Mouse (Mus musculus): ENCODE results near the gene Sst. TPM values are rescaled to one million over a fixed set of nuclear protein-coding genes. Genes with fewer than 3 reads are reported as not detected.
A peak's percentile ranks its signal among the peaks of the same experiment; 100 is the strongest.

Gene Sst
- polyA plus RNA-seq, 1 experiment from 2014 or later: 6.4 TPM

- Histone ChIP-seq H3K27me3 (replicated peaks; ENCODE audit: control insufficient read depth, insufficient read depth, low read length) (no peaks in the 10 kb centered on the region), H3K4me3 (ENCODE audit: low read depth, low read length) (peak overlapping the region; percentile 16), H3K4me2 (ENCODE audit: low read length) (peak overlapping the region; percentile 49), H3K9me3 (ENCODE audit: control insufficient read depth, low read length) (no peaks in the 10 kb centered on the region), H3K27ac (ENCODE audit: low read depth) (0 out of 2 replicates have a peak overlapping the region, but pooled peaks have one; percentile 7), H3K4me1 (replicated peaks; ENCODE audit: control insufficient read depth, insufficient read depth, low read length) (peaks cover 5% of the 10 kb centered on the region; the same call in 1 of the 2 replicates), H3K9ac (ENCODE audit: low read length) (no peak overlapping the region), H3K36me3 (ENCODE audit: control insufficient read depth, insufficient read depth, low read length) (no peaks in the 10 kb centered on the region)
- DNase-seq (ENCODE audit: low spot score) (peak; percentile 83), ATAC-seq (replicated peaks; ENCODE audit: low FRiP score, low TSS enrichment, low read depth) (peak; percentile 79; the same call in 1 of the 2 replicates)
- 6% methylated on average over 15 of the region's 15 CpGs for WGBS
Measured at GRCm38 (mm10) chr16:23897984-23898586, 7.3 kb upstream of the Sst start.

DNA sequence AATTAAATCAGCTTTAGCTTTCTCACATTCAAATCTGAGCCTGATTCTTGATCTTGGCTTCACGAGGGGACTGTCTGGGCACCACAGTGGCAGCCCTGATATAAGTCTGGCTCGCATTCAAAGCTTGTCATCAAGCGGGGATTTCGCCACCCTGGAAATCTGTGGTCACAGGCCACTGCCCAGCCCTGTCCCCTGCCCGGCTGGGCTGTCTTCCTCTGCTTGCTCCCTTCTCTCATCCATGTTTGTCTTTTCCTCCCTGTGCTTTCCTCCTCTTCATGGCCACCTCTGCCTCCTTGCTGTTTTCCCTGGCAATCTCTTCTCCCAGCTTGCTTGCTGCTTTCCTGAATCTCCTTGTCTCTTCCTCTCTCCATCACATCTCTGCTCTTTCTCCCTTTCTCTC, 6.7 kb upstream of the Sst start:
- no peaks in the 10 kb centered on the region for H3K9me3 ChIP-seq (ENCODE audit: control insufficient read depth, low read length)
- no peaks in the 10 kb centered on the region for H3K27me3 ChIP-seq (replicated peaks; ENCODE audit: control insufficient read depth, insufficient read depth, low read length)
- H3K36me3 ChIP-seq (ENCODE audit: control insufficient read depth, insufficient read depth, low read length): no peaks in the 10 kb centered on the region
- 0 out of 2 replicates have a peak overlapping the region, but pooled peaks have one; percentile 7 for H3K27ac ChIP-seq (ENCODE audit: low read depth)
- peak overlapping the region; percentile 49; the same call in 1 of the 2 replicates for H3K4me2 ChIP-seq (ENCODE audit: low read length)
- DNase-seq (ENCODE audit: low spot score) (no peak), ATAC-seq (replicated peaks; ENCODE audit: low FRiP score, low TSS enrichment, low read depth) (no peak)
- H3K4me3 ChIP-seq (ENCODE audit: low read depth, low read length): no peak overlapping the region; the same call in 1 of the 2 replicates
- H3K4me1 ChIP-seq (replicated peaks; ENCODE audit: control insufficient read depth, insufficient read depth, low read length): peaks cover 5% of the 10 kb centered on the region; the same call in 1 of the 2 replicates
- 79% methylated on average over 5 of the region's 5 CpGs for WGBS
- H3K9ac ChIP-seq (ENCODE audit: low read length): no peak overlapping the region

GRCm38 (mm10) chr16:23895135-23895534, 4.4 kb upstream of the Sst start:
- no peak overlapping the region for H3K27ac ChIP-seq (ENCODE audit: low read depth)
- no peak for DNase-seq (ENCODE audit: low spot score)
- H3K4me1 ChIP-seq (replicated peaks; ENCODE audit: control insufficient read depth, insufficient read depth, low read length): peaks cover 5% of the 10 kb centered on the region; the same call in 1 of the 2 replicates
- WGBS: 86% methylated on average over 3 of the region's 3 CpGs
- ATAC-seq (replicated peaks; ENCODE audit: low FRiP score, low TSS enrichment, low read depth): no peak
- no peak overlapping the region for H3K4me3 ChIP-seq (ENCODE audit: low read depth, low read length)
- H3K9ac ChIP-seq (ENCODE audit: low read length): no peak overlapping the region
- no peak overlapping the region for H3K4me2 ChIP-seq (ENCODE audit: low read length)
- peaks cover 14% of the 10 kb centered on the region for H3K27me3 ChIP-seq (replicated peaks; ENCODE audit: control insufficient read depth, insufficient read depth, low read length)
- H3K9me3 ChIP-seq (ENCODE audit: control insufficient read depth, low read length): no peaks in the 10 kb centered on the region
- no peaks in the 10 kb centered on the region for H3K36me3 ChIP-seq (ENCODE audit: control insufficient read depth, insufficient read depth, low read length)

DNA sequence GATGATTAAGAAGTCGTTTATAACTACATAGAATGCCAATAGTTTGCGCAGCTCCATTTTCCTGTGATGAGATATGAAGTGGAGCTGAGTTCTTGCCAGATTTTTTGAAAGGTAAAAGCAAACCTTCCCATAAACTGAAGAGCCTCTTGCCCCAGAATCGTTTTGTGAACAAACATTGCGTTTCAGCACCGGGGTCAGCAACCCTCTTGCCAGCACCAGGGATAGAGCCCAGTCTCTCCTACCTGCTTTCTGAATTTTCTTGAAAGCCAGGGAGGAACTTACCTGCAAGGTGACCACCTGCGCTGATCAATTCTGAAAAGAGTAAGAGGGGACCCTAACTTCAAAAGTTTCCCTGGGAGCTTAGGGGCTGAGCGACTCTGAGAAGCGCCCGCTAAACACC, 607 bp downstream of the Sst start:
- whole genome bisulfite sequencing: 9% methylated on average over 9 of the region's 9 CpGs
- ATAC-seq (replicated peaks; ENCODE audit: low FRiP score, low TSS enrichment, low read depth) (no peak), DNase-seq (ENCODE audit: low spot score) (peak; percentile 78)
- Histone ChIP-seq H3K27me3 (replicated peaks; ENCODE audit: control insufficient read depth, insufficient read depth, low read length) (peaks cover 20% of the 10 kb centered on the region), H3K4me3 (ENCODE audit: low read depth, low read length) (no peak overlapping the region), H3K27ac (ENCODE audit: low read depth) (no peak overlapping the region), H3K9ac (ENCODE audit: low read length) (no peak overlapping the region), H3K36me3 (ENCODE audit: control insufficient read depth, insufficient read depth, low read length) (no peaks in the 10 kb centered on the region), H3K4me1 (replicated peaks; ENCODE audit: control insufficient read depth, insufficient read depth, low read length) (no peaks in the 10 kb centered on the region), H3K9me3 (ENCODE audit: control insufficient read depth, low read length) (no peaks in the 10 kb centered on the region), H3K4me2 (ENCODE audit: low read length) (no peak overlapping the region)

DNA sequence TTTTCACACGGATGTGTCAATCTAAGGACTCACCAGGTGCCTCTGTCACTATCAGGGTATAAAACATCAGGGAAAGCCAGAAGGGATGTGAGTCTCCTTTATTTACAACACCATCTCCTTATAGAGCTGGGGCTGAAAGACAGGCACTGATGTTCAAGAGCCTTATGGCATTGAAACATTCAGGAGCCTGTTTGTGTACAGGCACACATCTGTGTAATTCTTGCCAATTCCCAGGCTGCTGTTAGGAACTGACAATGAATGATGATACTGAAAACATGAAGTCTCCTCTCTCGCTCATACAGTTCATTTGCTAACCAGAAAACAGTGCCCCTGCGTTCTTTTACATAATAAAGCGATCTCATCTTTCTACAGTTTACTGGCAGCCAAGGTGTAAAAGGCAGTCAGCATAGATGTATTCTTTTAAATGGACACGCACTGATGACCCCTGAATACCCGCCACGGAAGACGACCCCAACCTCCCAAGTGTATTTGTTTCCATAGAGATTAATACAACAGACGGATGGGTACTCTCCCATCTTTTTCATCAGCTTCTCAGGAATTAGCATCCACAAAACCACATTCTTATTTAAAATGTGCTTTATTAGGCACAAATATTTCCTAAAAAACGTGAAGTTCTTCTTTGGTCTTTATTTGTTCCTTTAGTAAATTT, 2.7 kb downstream of the Sst start:
- no peak for ATAC-seq (replicated peaks; ENCODE audit: low FRiP score, low TSS enrichment, low read depth)
- Histone ChIP-seq H3K9ac (ENCODE audit: low read length) (no peak overlapping the region), H3K9me3 (ENCODE audit: control insufficient read depth, low read length) (no peaks in the 10 kb centered on the region), H3K27ac (ENCODE audit: low read depth) (no peak overlapping the region), H3K36me3 (ENCODE audit: control insufficient read depth, insufficient read depth, low read length) (no peaks in the 10 kb centered on the region), H3K4me2 (ENCODE audit: low read length) (no peak overlapping the region), H3K27me3 (replicated peaks; ENCODE audit: control insufficient read depth, insufficient read depth, low read length) (peaks cover 20% of the 10 kb centered on the region), H3K4me3 (ENCODE audit: low read depth, low read length) (no peak overlapping the region), H3K4me1 (replicated peaks; ENCODE audit: control insufficient read depth, insufficient read depth, low read length) (no peaks in the 10 kb centered on the region)
- DNase-seq (ENCODE audit: low spot score): no peak
- WGBS: 69% methylated on average over 10 of the region's 10 CpGs

DNA sequence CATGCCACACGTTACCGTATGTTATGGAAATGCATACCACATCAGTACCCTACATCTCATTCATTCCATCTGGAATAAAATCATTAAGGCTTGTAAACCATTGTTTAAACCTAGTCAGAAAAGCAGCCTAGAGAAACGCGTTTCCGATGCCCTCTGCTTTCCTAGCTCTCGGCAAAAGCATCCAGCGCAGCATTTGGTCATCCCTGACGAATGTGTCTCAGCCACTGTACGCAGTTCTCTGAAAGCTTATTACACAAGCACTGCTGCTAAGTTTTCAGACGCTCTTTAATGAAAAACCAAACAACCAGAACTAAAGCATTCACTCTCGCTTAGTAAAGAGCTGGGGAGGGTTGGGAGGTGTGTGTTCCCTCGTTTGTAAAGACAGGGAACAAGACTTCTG, 5.7 kb downstream of the Sst start:
- 67% methylated on average over 12 of the region's 12 CpGs for WGBS
- H3K36me3 ChIP-seq (ENCODE audit: control insufficient read depth, insufficient read depth, low read length): no peaks in the 10 kb centered on the region

DNA sequence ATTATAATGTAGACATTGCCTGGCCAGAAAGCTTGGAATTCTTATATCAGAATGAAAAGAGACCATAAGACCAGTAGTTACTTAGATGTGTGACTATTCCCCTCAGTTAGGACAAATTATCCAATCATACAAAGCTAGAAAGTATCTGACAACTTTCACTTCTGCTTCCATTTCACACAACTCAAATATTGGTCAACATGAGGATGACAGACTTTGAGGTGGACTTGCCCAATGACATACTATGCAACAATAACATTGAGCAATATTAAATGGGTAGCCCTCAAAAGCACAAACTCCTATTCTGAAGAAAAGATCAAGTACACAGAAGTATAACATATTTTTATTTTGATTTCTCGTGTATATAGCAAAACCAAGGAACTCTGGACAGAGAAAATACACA, 35.5 kb downstream of the Sst start:
- H3K36me3 ChIP-seq (ENCODE audit: control insufficient read depth, insufficient read depth, low read length): no peaks in the 10 kb centered on the region
- H3K4me3 ChIP-seq (ENCODE audit: low read depth, low read length): no peak overlapping the region
- H3K9ac ChIP-seq (ENCODE audit: low read length): no peak overlapping the region
- no peak overlapping the region for H3K27ac ChIP-seq (ENCODE audit: low read depth)
- DNase-seq (ENCODE audit: low spot score): no peak
- no peaks in the 10 kb centered on the region for H3K9me3 ChIP-seq (ENCODE audit: control insufficient read depth, low read length)
- no peak overlapping the region for H3K4me2 ChIP-seq (ENCODE audit: low read length)
- 69% methylated on average over 1 of the region's 1 CpGs for WGBS
- no peaks in the 10 kb centered on the region for H3K4me1 ChIP-seq (replicated peaks; ENCODE audit: control insufficient read depth, insufficient read depth, low read length)
- ATAC-seq (replicated peaks; ENCODE audit: low FRiP score, low TSS enrichment, low read depth): no peak
- H3K27me3 ChIP-seq (replicated peaks; ENCODE audit: control insufficient read depth, insufficient read depth, low read length): no peaks in the 10 kb centered on the region

More for the DNA sequence above, 5.7 kb downstream of the Sst start:
- DNase-seq (ENCODE audit: low spot score): no peak
- H3K27me3 ChIP-seq (replicated peaks; ENCODE audit: control insufficient read depth, insufficient read depth, low read length): peaks cover 6% of the 10 kb centered on the region; the same call in 1 of the 2 replicates
- H3K4me3 ChIP-seq (ENCODE audit: low read depth, low read length): no peak overlapping the region
- H3K4me1 ChIP-seq (replicated peaks; ENCODE audit: control insufficient read depth, insufficient read depth, low read length): no peaks in the 10 kb centered on the region
- H3K9me3 ChIP-seq (ENCODE audit: control insufficient read depth, low read length): no peaks in the 10 kb centered on the region
- no peak for ATAC-seq (replicated peaks; ENCODE audit: low FRiP score, low TSS enrichment, low read depth)
- H3K27ac ChIP-seq (ENCODE audit: low read depth): no peak overlapping the region
- H3K4me2 ChIP-seq (ENCODE audit: low read length): no peak overlapping the region
- H3K9ac ChIP-seq (ENCODE audit: low read length): no peak overlapping the region

DNA sequence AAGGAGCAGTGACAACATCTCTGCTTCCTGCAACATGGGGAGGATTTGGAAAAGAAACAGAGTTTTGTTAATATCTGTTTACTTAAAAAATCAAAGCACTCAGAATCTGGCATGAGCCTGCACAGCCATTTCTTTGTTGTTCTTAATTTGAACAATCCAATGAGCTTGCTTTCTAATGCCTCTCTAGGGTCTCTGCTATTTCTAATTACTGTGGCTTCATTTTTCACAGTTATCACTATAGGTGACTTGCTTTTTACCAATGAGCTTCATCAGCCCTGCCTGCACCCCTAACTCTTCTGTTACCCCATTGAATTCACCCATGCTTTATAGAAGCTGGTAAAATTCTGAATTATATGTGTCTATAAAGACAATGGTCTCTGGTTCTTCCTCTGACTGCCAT, 41.0 kb downstream of the Sst start:
- H3K4me3 ChIP-seq (ENCODE audit: low read depth, low read length): no peak overlapping the region
- no peak overlapping the region for H3K9ac ChIP-seq (ENCODE audit: low read length)
- no peak overlapping the region for H3K4me2 ChIP-seq (ENCODE audit: low read length)
- no peaks in the 10 kb centered on the region for H3K27me3 ChIP-seq (replicated peaks; ENCODE audit: control insufficient read depth, insufficient read depth, low read length)
- H3K36me3 ChIP-seq (ENCODE audit: control insufficient read depth, insufficient read depth, low read length): no peaks in the 10 kb centered on the region
- no peaks in the 10 kb centered on the region for H3K9me3 ChIP-seq (ENCODE audit: control insufficient read depth, low read length)
- H3K4me1 ChIP-seq (replicated peaks; ENCODE audit: control insufficient read depth, insufficient read depth, low read length): no peaks in the 10 kb centered on the region
- no peak overlapping the region for H3K27ac ChIP-seq (ENCODE audit: low read depth)
- ATAC-seq (replicated peaks; ENCODE audit: low FRiP score, low TSS enrichment, low read depth) (no peak), DNase-seq (ENCODE audit: low spot score) (no peak)

DNA sequence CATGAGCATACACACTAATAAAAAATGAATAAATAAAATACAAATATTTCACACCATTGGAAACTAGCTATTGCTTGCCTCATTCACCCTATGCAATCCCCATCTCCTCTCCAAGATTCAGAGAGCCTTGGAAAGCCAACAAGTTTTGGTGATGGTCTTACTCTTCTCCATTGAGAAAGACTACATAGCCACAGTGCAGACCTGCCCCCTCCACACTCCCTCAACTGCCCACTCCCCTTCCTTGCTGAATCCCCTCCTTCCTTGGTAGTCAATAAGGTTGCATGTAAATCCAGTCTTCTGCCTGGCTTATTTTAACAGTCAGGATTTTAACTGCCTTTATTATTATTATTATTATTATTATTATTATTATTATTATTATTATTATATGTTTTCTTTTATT, 41.6 kb downstream of the Sst start:
- no peak for ATAC-seq (replicated peaks; ENCODE audit: low FRiP score, low TSS enrichment, low read depth)
- H3K4me3 ChIP-seq (ENCODE audit: low read depth, low read length): no peak overlapping the region
- no peak overlapping the region for H3K9ac ChIP-seq (ENCODE audit: low read length)
- no peaks in the 10 kb centered on the region for H3K27me3 ChIP-seq (replicated peaks; ENCODE audit: control insufficient read depth, insufficient read depth, low read length)
- no peak overlapping the region for H3K4me2 ChIP-seq (ENCODE audit: low read length)
- no peaks in the 10 kb centered on the region for H3K4me1 ChIP-seq (replicated peaks; ENCODE audit: control insufficient read depth, insufficient read depth, low read length)
- H3K36me3 ChIP-seq (ENCODE audit: control insufficient read depth, insufficient read depth, low read length): no peaks in the 10 kb centered on the region
- DNase-seq (ENCODE audit: low spot score): no peak
- no peak overlapping the region for H3K27ac ChIP-seq (ENCODE audit: low read depth)
- H3K9me3 ChIP-seq (ENCODE audit: control insufficient read depth, low read length): no peaks in the 10 kb centered on the region
